11 mouse cellular contexts compared by ENCODE assay signal in genomic region chr7:28203207-28204108, GRCm38 (mm10). TPM values are rescaled to one million over a fixed set of nuclear protein-coding genes. Genes with fewer than 3 reads are reported as not detected.
DNase-seq lines count a peak whose midpoint lies in the region; ATAC-seq and TF ChIP-seq lines count a peak whose summit lies in the region.
"Had no signal": no experiment of that assay in that cellular context is flagged by ENCODE, and none has a peak within 500 bp of the region (broad histone marks: within the 10 kb centered on the region; RNA-seq: fewer than 3 reads in every experiment).

No protein-coding gene starts in this region.

- H3K4me3 ChIP-seq in limb, embryonic 14.5 days (replicated peaks; ENCODE audit: low read length), result no peak overlapping the region
- H3K4me3 ChIP-seq: heart, embryonic 13.5 days had no signal

- H3K9me3 ChIP-seq in limb, embryonic 14.5 days (ENCODE audit: control insufficient read depth, low read length), result no peaks in the 10 kb centered on the region
- H3K9me3 ChIP-seq: heart, embryonic 13.5 days had no signal

- H3K4me1 ChIP-seq in limb, embryonic 14.5 days (ENCODE audit: control insufficient read depth, insufficient read depth, low read length), result no peaks in the 10 kb centered on the region
- H3K4me1 ChIP-seq: heart, embryonic 13.5 days had no signal

- no peak overlapping the region for H3K27ac ChIP-seq in limb, embryonic 14.5 days (replicated peaks; ENCODE audit: low read depth, low read length)
- H3K27ac ChIP-seq: heart, embryonic 13.5 days had no signal

- no peaks in the 10 kb centered on the region for H3K36me3 ChIP-seq in limb, embryonic 14.5 days (ENCODE audit: control insufficient read depth, insufficient read depth, low read length)
- H3K36me3 ChIP-seq: heart, embryonic 13.5 days had no signal

- no peak overlapping the region for H3K4me2 ChIP-seq in limb, embryonic 14.5 days (replicated peaks; ENCODE audit: low read depth, low read length, severe bottlenecking)
- H3K4me2 ChIP-seq: heart, embryonic 13.5 days; lung, embryonic 14.5 days had no signal

- ATAC-seq in limb, embryonic 14.5 days (ENCODE audit: low FRiP score, low read depth), result peak; percentile 39; the same call in 1 of the 2 replicates
- no peak for ATAC-seq in erythroid progenitor cell, adult 5-6 weeks (replicated peaks; ENCODE audit: low FRiP score, poor library complexity, severe bottlenecking)
- ATAC-seq: inflammation-experienced regulatory T-cells, adult 6 months had no signal

- WGBS in limb, embryonic 14.5 days, result 61% methylated on average over 18 of the region's 19 CpGs

- peak; percentile 75 for DNase-seq in adrenal gland, postnatal 10 days
- DNase-seq in adrenal gland, adult 8-10 months, result no peak
- peak; percentile 68 for DNase-seq in ZHBTc4 (ENCODE audit: low read depth, low spot score)
- DNase-seq in gastrocnemius, postnatal 4 days (ENCODE audit: low spot score in 2 of 2), result peak; percentile 22 to 44
- DNase-seq in limb, embryonic 14.5 days (ENCODE audit: low spot score), result peak; percentile 18
- no peak for DNase-seq in thymus, postnatal 25 days
- no peak for DNase-seq in frontal cortex, postnatal 36 days (ENCODE audit: low spot score in 2 of 2)
- DNase-seq: lung, embryonic 14.5 days had no signal

- no peaks in the 10 kb centered on the region for H3K27me3 ChIP-seq in limb, embryonic 14.5 days (ENCODE audit: control insufficient read depth, insufficient read depth, low read length)
- H3K27me3 ChIP-seq: heart, embryonic 13.5 days had no signal

- TF ChIP-seq POLR2A in limb, embryonic 14.5 days (IDR thresholded peaks at IDR 0.05; ENCODE audit: borderline replicate concordance, extremely low read depth, insufficient read depth, insufficient read length), result no peak

- no peak overlapping the region for H3K9ac ChIP-seq in limb, embryonic 14.5 days (ENCODE audit: low read depth, low read length, severe bottlenecking)
- H3K9ac ChIP-seq: heart, embryonic 13.5 days; lung, embryonic 14.5 days had no signal

RNA-seq across cellular contexts. Expression of gene Dyrk1b, which starts 24.2 kb away (rescaled TPM):
- 10 to 100 TPM; 35.6 to 48.1 TPM for total RNA-seq in adrenal gland, postnatal 10 days (2021)
- 10 to 100 TPM; 29.4 to 35.8 (median 34.7) TPM for total RNA-seq in adrenal gland, adult 8-10 months (2022)
- total RNA-seq in gastrocnemius, postnatal 4 days (2021), result 100 to 1,000 TPM; 118 to 131 TPM
- 26.0 and 37.8 TPM in 2 replicates for polyA plus RNA-seq in limb, embryonic 14.5 days (2012; rRNA removed)
- polyA plus RNA-seq in limb, embryonic 14.5 days (2014; fragmentation: Nextera tagmentation; extraction: Ambion mirVana), result 13.8 and 15.7 TPM in 2 replicates
- 7.5 and 10.1 TPM in 2 replicates for total RNA-seq in erythroid progenitor cell, adult 5-6 weeks (2015; ENCODE audit: low replicate concordance)
- 8.4 and 12.5 TPM in 2 replicates for total RNA-seq in erythroid progenitor cell, adult 5-6 weeks (2017; ENCODE audit: low replicate concordance)

RNA-seq across cellular contexts. Expression of gene Fbl, which starts 33.9 kb away (rescaled TPM):
- 10 to 100 TPM; 84.3 to 96.3 TPM for total RNA-seq in adrenal gland, postnatal 10 days (2021)
- total RNA-seq in adrenal gland, adult 8-10 months (2022), result 100 to 1,000 TPM in 1 of 4 experiments, 10 to 100 TPM in 3; 80.8 to 102 (median 88.7) TPM
- total RNA-seq in gastrocnemius, postnatal 4 days (2021), result 10 to 100 TPM; 61.2 to 64.8 TPM
- 238 and 299 TPM in 2 replicates for polyA plus RNA-seq in limb, embryonic 14.5 days (2012; rRNA removed)
- polyA plus RNA-seq in limb, embryonic 14.5 days (2014; fragmentation: Nextera tagmentation; extraction: Ambion mirVana), result 43.7 and 45.9 TPM in 2 replicates
- total RNA-seq in erythroid progenitor cell, adult 5-6 weeks (2015; ENCODE audit: low replicate concordance), result 18.4 and 40.4 TPM in 2 replicates
- 15.7 and 17.5 TPM in 2 replicates for total RNA-seq in erythroid progenitor cell, adult 5-6 weeks (2017; ENCODE audit: low replicate concordance)

Comparison
In these comparisons a context has a peak if more than half of its experiments do, and no peak if none do; other contexts are left out.
1. DNase-seq: peak in adrenal gland, postnatal 10 days (single experiment), ZHBTc4 (single experiment), gastrocnemius, postnatal 4 days (2 of 2) and limb, embryonic 14.5 days (single experiment); none in adrenal gland, adult 8-10 months (single experiment), thymus, postnatal 25 days (single experiment) and frontal cortex, postnatal 36 days (0 of 2).